ENCODE assay signal across 23 mouse cellular contexts in genomic region chr10:75044459-75044858, GRCm38 (mm10). TPM values are rescaled to one million over a fixed set of nuclear protein-coding genes. Genes with fewer than 3 reads are reported as not detected.
A peak's percentile ranks its signal among the peaks of the same experiment; 100 is the strongest.
DNase-seq lines count a peak whose midpoint lies in the region; ATAC-seq and TF ChIP-seq lines count a peak whose summit lies in the region.
"Had no signal": no experiment of that assay in that cellular context is flagged by ENCODE, and none has a peak within 500 bp of the region (broad histone marks: within the 10 kb centered on the region; RNA-seq: fewer than 3 reads in every experiment).

No protein-coding gene starts in this region.

- H3K27ac ChIP-seq in embryonic facial prominence, embryonic 13.5 days, result no peak overlapping the region
- no peak overlapping the region for H3K27ac ChIP-seq in embryonic facial prominence, embryonic 10.5 days (replicated peaks)
- H3K27ac ChIP-seq in lung, postnatal 0 days (ENCODE audit: low read length), result no peak overlapping the region
- H3K27ac ChIP-seq in liver, embryonic 13.5 days, result no peak overlapping the region
- no peak overlapping the region for H3K27ac ChIP-seq in stomach, embryonic 16.5 days (ENCODE audit: low read length)
- H3K27ac ChIP-seq in kidney, embryonic 15.5 days, result no peak overlapping the region
- H3K27ac ChIP-seq: hindbrain, embryonic 10.5 days; limb, embryonic 10.5 days had no signal

- H3K36me3 ChIP-seq in embryonic facial prominence, embryonic 13.5 days, result peaks cover 18% of the 10 kb centered on the region
- peaks cover 25% of the 10 kb centered on the region for H3K36me3 ChIP-seq in embryonic facial prominence, embryonic 10.5 days (replicated peaks)
- H3K36me3 ChIP-seq in lung, postnatal 0 days (ENCODE audit: insufficient read depth, low read length), result no peaks in the 10 kb centered on the region
- no peaks in the 10 kb centered on the region for H3K36me3 ChIP-seq in liver, embryonic 13.5 days
- H3K36me3 ChIP-seq in stomach, embryonic 16.5 days (ENCODE audit: control insufficient read depth, insufficient read depth, low read length), result no peaks in the 10 kb centered on the region
- H3K36me3 ChIP-seq in kidney, embryonic 15.5 days, result peaks cover 12% of the 10 kb centered on the region; the same call in 1 of the 2 replicates

- ATAC-seq in embryonic facial prominence, embryonic 13.5 days (ENCODE audit: insufficient number of reproducible peaks, insufficient read depth, low FRiP score, low TSS enrichment, low read depth), result 0 out of 2 replicates have a peak, but pooled peaks have one; percentile 2
- ATAC-seq in lung, postnatal 0 days, result peak; percentile 16; the same call in 1 of the 2 replicates
- ATAC-seq in liver, embryonic 13.5 days (ENCODE audit: low read depth), result peak; percentile 72
- ATAC-seq in stomach, embryonic 16.5 days (ENCODE audit: insufficient read depth, low FRiP score), result peak; percentile 41; the same call in 1 of the 2 replicates
- no peak for ATAC-seq in kidney, embryonic 15.5 days (replicated peaks; ENCODE audit: low FRiP score)
- ATAC-seq: CD4-positive, CD25-positive, alpha-beta regulatory T cell, adult 4 months had no signal

- no peaks in the 10 kb centered on the region for H3K9me3 ChIP-seq in embryonic facial prominence, embryonic 13.5 days
- no peaks in the 10 kb centered on the region for H3K9me3 ChIP-seq in embryonic facial prominence, embryonic 10.5 days
- H3K9me3 ChIP-seq in lung, postnatal 0 days (ENCODE audit: low read length), result no peaks in the 10 kb centered on the region
- H3K9me3 ChIP-seq in liver, embryonic 13.5 days (replicated peaks), result no peaks in the 10 kb centered on the region
- H3K9me3 ChIP-seq in stomach, embryonic 16.5 days (replicated peaks; ENCODE audit: control insufficient read depth, low read length), result no peaks in the 10 kb centered on the region
- no peaks in the 10 kb centered on the region for H3K9me3 ChIP-seq in kidney, embryonic 15.5 days (replicated peaks)
- H3K9me3 ChIP-seq: hindbrain, embryonic 10.5 days; limb, embryonic 10.5 days had no signal

- no peak for TF ChIP-seq EP300 in lung, postnatal 0 days (IDR thresholded peaks at IDR 0.05)

- H3K4me3 ChIP-seq in embryonic facial prominence, embryonic 13.5 days, result no peak overlapping the region
- no peak overlapping the region for H3K4me3 ChIP-seq in embryonic facial prominence, embryonic 10.5 days
- no peak overlapping the region for H3K4me3 ChIP-seq in lung, postnatal 0 days (ENCODE audit: low read depth, low read length)
- H3K4me3 ChIP-seq in liver, embryonic 13.5 days (replicated peaks), result no peak overlapping the region
- H3K4me3 ChIP-seq in stomach, embryonic 16.5 days (replicated peaks; ENCODE audit: low read length), result no peak overlapping the region
- H3K4me3 ChIP-seq in kidney, embryonic 15.5 days (replicated peaks), result no peak overlapping the region
- H3K4me3 ChIP-seq: hindbrain, embryonic 10.5 days; limb, embryonic 10.5 days had no signal

- 0 out of 2 replicates have a peak, but pooled peaks cover 5% of the 10 kb centered on the region for H3K4me1 ChIP-seq in embryonic facial prominence, embryonic 13.5 days
- H3K4me1 ChIP-seq in embryonic facial prominence, embryonic 10.5 days, result peaks cover 15% of the 10 kb centered on the region; the same call in 1 of the 2 replicates
- H3K4me1 ChIP-seq in lung, postnatal 0 days (ENCODE audit: insufficient read depth, low read depth, low read length), result no peaks in the 10 kb centered on the region
- H3K4me1 ChIP-seq in liver, embryonic 13.5 days (replicated peaks), result peaks cover 37% of the 10 kb centered on the region
- H3K4me1 ChIP-seq in stomach, embryonic 16.5 days (ENCODE audit: control insufficient read depth, insufficient read depth, low read length), result no peaks in the 10 kb centered on the region
- H3K4me1 ChIP-seq in kidney, embryonic 15.5 days, result no peaks in the 10 kb centered on the region
- H3K4me1 ChIP-seq: limb, embryonic 10.5 days had no signal

- DNase-seq in embryonic facial prominence, embryonic 10.5 days (ENCODE audit: low spot score), result no peak
- no peak for DNase-seq in lung, postnatal 0 days (ENCODE audit: low spot score)
- DNase-seq in lung, postnatal 4 days, result no peak
- no peak for DNase-seq in liver, embryonic 13.5 days
- no peak for DNase-seq in cerebellum, adult 8-10 months
- DNase-seq: adrenal gland, postnatal 10 days; cerebellum, adult 11-12 months; gastrocnemius, postnatal 36 days; kidney, adult 11 months; kidney, postnatal 14 days; lung, adult 18-20 months; lung, postnatal 36 days; thymus, postnatal 36 days had no signal

- no peak overlapping the region for H3K9ac ChIP-seq in embryonic facial prominence, embryonic 13.5 days
- H3K9ac ChIP-seq in lung, postnatal 0 days (replicated peaks; ENCODE audit: low read depth), result no peak overlapping the region
- H3K9ac ChIP-seq in liver, embryonic 13.5 days, result no peak overlapping the region
- no peak overlapping the region for H3K9ac ChIP-seq in stomach, embryonic 16.5 days (ENCODE audit: low read length)
- no peak overlapping the region for H3K9ac ChIP-seq in kidney, embryonic 15.5 days

- 33% methylated on average over 7 of the region's 7 CpGs for WGBS in embryonic facial prominence, embryonic 13.5 days
- WGBS in embryonic facial prominence, embryonic 10.5 days, result 32% methylated on average over 7 of the region's 7 CpGs
- 21% methylated on average over 7 of the region's 7 CpGs for WGBS in lung, postnatal 0 days
- WGBS in liver, embryonic 13.5 days (ENCODE audit: insufficient replicate concordance), result 14% methylated on average over 7 of the region's 7 CpGs
- 23% methylated on average over 7 of the region's 7 CpGs for WGBS in stomach, embryonic 16.5 days
- WGBS in kidney, embryonic 15.5 days, result 37% methylated on average over 7 of the region's 7 CpGs

- H3K4me2 ChIP-seq in embryonic facial prominence, embryonic 13.5 days, result no peak overlapping the region
- H3K4me2 ChIP-seq in lung, postnatal 0 days (replicated peaks; ENCODE audit: low read depth, low read length), result no peak overlapping the region
- peak overlapping the region; percentile 15; the same call in 1 of the 2 replicates for H3K4me2 ChIP-seq in liver, embryonic 13.5 days
- H3K4me2 ChIP-seq in stomach, embryonic 16.5 days (ENCODE audit: low read depth, low read length), result no peak overlapping the region
- H3K4me2 ChIP-seq in kidney, embryonic 15.5 days, result no peak overlapping the region

- no peaks in the 10 kb centered on the region for H3K27me3 ChIP-seq in embryonic facial prominence, embryonic 13.5 days
- no peaks in the 10 kb centered on the region for H3K27me3 ChIP-seq in embryonic facial prominence, embryonic 10.5 days (replicated peaks; ENCODE audit: low read depth, poor library complexity, severe bottlenecking)
- H3K27me3 ChIP-seq in lung, postnatal 0 days (replicated peaks; ENCODE audit: insufficient read depth, low read length), result no peaks in the 10 kb centered on the region
- no peaks in the 10 kb centered on the region; the same call in 1 of the 2 replicates for H3K27me3 ChIP-seq in liver, embryonic 13.5 days
- no peaks in the 10 kb centered on the region for H3K27me3 ChIP-seq in stomach, embryonic 16.5 days (ENCODE audit: control insufficient read depth, insufficient read depth, low read length)
- no peaks in the 10 kb centered on the region for H3K27me3 ChIP-seq in kidney, embryonic 15.5 days

- no peak for TF ChIP-seq CTCF in lung, postnatal 0 days (IDR thresholded peaks at IDR 0.05)

RNA-seq across cellular contexts. Expression of gene Rab36, which starts 7.6 kb away (rescaled TPM):
- polyA plus RNA-seq in embryonic facial prominence, embryonic 13.5 days (2015; fragmentation: Nextera tagmentation; extraction: Ambion mirVana), result 11.7 and 12.4 TPM in 2 replicates
- polyA plus RNA-seq in embryonic facial prominence, embryonic 10.5 days (2016; fragmentation: Nextera tagmentation; extraction: Ambion mirVana), result 10.5 and 13.1 TPM in 2 replicates
- polyA plus RNA-seq in lung, postnatal 0 days (2015; fragmentation: Nextera tagmentation; extraction: Ambion mirVana), result 4.7 and 6.1 TPM in 2 replicates
- polyA plus RNA-seq in liver, embryonic 13.5 days (2015; fragmentation: Nextera tagmentation; extraction: Ambion mirVana), result 2.1 and 2.5 TPM in 2 replicates
- 7.3 and 8.2 TPM in 2 replicates for polyA plus RNA-seq in stomach, embryonic 16.5 days (2015; fragmentation: Nextera tagmentation; extraction: Ambion mirVana)
- polyA plus RNA-seq in kidney, embryonic 15.5 days (2015; fragmentation: Nextera tagmentation; extraction: Ambion mirVana), result 9.3 and 12.8 TPM in 2 replicates

RNA-seq across cellular contexts. Expression of gene Rsph14, which starts 12.1 kb away (rescaled TPM):
- 0.23 TPM in 1 of 2 replicates, not detected in the other for polyA plus RNA-seq in embryonic facial prominence, embryonic 13.5 days (2015; fragmentation: Nextera tagmentation; extraction: Ambion mirVana)
- not detected in 2 replicates for polyA plus RNA-seq in embryonic facial prominence, embryonic 10.5 days (2016; fragmentation: Nextera tagmentation; extraction: Ambion mirVana)
- 8.8 and 8.9 TPM in 2 replicates for polyA plus RNA-seq in lung, postnatal 0 days (2015; fragmentation: Nextera tagmentation; extraction: Ambion mirVana)
- polyA plus RNA-seq in liver, embryonic 13.5 days (2015; fragmentation: Nextera tagmentation; extraction: Ambion mirVana), result not detected in 2 replicates
- not detected in 2 replicates for polyA plus RNA-seq in stomach, embryonic 16.5 days (2015; fragmentation: Nextera tagmentation; extraction: Ambion mirVana)
- polyA plus RNA-seq in kidney, embryonic 15.5 days (2015; fragmentation: Nextera tagmentation; extraction: Ambion mirVana), result not detected in 2 replicates
- polyA plus RNA-seq: CD4-positive, CD25-positive, alpha-beta regulatory T cell, adult 4 months; forebrain, embryonic 11.5 days; heart, embryonic 14.5 days; limb, embryonic 10.5 days; neural tube, embryonic 11.5 days; spleen, adult 2 months had no signal

RNA-seq across cellular contexts. Expression of gene Bcr, which starts 15.9 kb away (rescaled TPM):
- polyA plus RNA-seq in embryonic facial prominence, embryonic 13.5 days (2015; fragmentation: Nextera tagmentation; extraction: Ambion mirVana), result 9.5 and 10.6 TPM in 2 replicates
- 8.1 and 9.1 TPM in 2 replicates for polyA plus RNA-seq in embryonic facial prominence, embryonic 10.5 days (2016; fragmentation: Nextera tagmentation; extraction: Ambion mirVana)
- polyA plus RNA-seq in lung, postnatal 0 days (2015; fragmentation: Nextera tagmentation; extraction: Ambion mirVana), result 16.5 and 20.2 TPM in 2 replicates
- polyA plus RNA-seq in liver, embryonic 13.5 days (2015; fragmentation: Nextera tagmentation; extraction: Ambion mirVana), result 1.4 and 1.6 TPM in 2 replicates
- 7.4 and 8.8 TPM in 2 replicates for polyA plus RNA-seq in stomach, embryonic 16.5 days (2015; fragmentation: Nextera tagmentation; extraction: Ambion mirVana)
- 6.0 and 6.6 TPM in 2 replicates for polyA plus RNA-seq in kidney, embryonic 15.5 days (2015; fragmentation: Nextera tagmentation; extraction: Ambion mirVana)
